Mouse (Mus musculus): Measurements from ENCODE around the gene Galk1. TPM values are rescaled to one million over a fixed set of nuclear protein-coding genes. Genes with fewer than 3 reads are reported as not detected.

The Galk1 gene
- polyA plus RNA-seq, 1 experiment from 2014 or later = 100 TPM

GRCm38 (mm10) chr11:115962651-115963412 is 49.7 kb downstream of the Galk1 start:
- no peak overlapping the region for H3K9ac ChIP-seq
- no peak overlapping the region for H3K27ac ChIP-seq
- ATAC-seq (ENCODE audit: low FRiP score, low read depth) = no peak
- H3K4me3 ChIP-seq = no peak overlapping the region
- no peak overlapping the region for H3K4me2 ChIP-seq (replicated peaks)
- peaks cover 86% of the 10 kb centered on the region for H3K36me3 ChIP-seq
- 92% methylated on average over 9 of the region's 9 CpGs for WGBS
- H3K9me3 ChIP-seq = no peaks in the 10 kb centered on the region
- peaks cover 2% of the 10 kb centered on the region; the same call in 1 of the 2 replicates for H3K4me1 ChIP-seq
- H3K27me3 ChIP-seq (replicated peaks) = no peaks in the 10 kb centered on the region

- Histone ChIP-seq H3K27me3 (replicated peaks) (no peaks in the 10 kb centered on the region), H3K27ac (no peak overlapping the region), H3K4me1 (peaks cover 34% of the 10 kb centered on the region), H3K36me3 (peaks cover 78% of the 10 kb centered on the region), H3K9ac (no peak overlapping the region), H3K4me2 (replicated peaks) (no peak overlapping the region), H3K9me3 (no peaks in the 10 kb centered on the region), H3K4me3 (no peak overlapping the region)
- 95% methylated on average over 9 of the region's 9 CpGs for WGBS
- ATAC-seq (ENCODE audit: low FRiP score, low read depth) = no peak
These were observed 53.5 kb downstream of the Galk1 start for GRCm38 (mm10) chr11:115959018-115959417.

Other genes with a start within 250 kb of the Galk1 start
- gene Tmem94, start 247.3 kb downstream of the Galk1 start, polyA plus RNA-seq (2016; fragmentation: Nextera tagmentation; extraction: Ambion mirVana) = 32.6 and 34.7 TPM in 2 replicates
- 14.4 and 16.7 TPM in 2 replicates for gene Caskin2, start 199.1 kb downstream of the Galk1 start, polyA plus RNA-seq (2016; fragmentation: Nextera tagmentation; extraction: Ambion mirVana)
- 26.4 and 30.7 TPM in 2 replicates for gene Tsen54, start 198.0 kb downstream of the Galk1 start, polyA plus RNA-seq (2016; fragmentation: Nextera tagmentation; extraction: Ambion mirVana)
- gene Llgl2, start 188.7 kb downstream of the Galk1 start, polyA plus RNA-seq (2016; fragmentation: Nextera tagmentation; extraction: Ambion mirVana) = 3.9 and 5.7 TPM in 2 replicates
- 0.11 and 0.19 TPM in 2 replicates for gene Myo15b, start 154.3 kb downstream of the Galk1 start, polyA plus RNA-seq (2016; fragmentation: Nextera tagmentation; extraction: Ambion mirVana)
- gene Smim5, start 112.8 kb downstream of the Galk1 start, polyA plus RNA-seq (2016; fragmentation: Nextera tagmentation; extraction: Ambion mirVana) = 1.8 and 2.7 TPM in 2 replicates
- gene Smim6, start 100.7 kb downstream of the Galk1 start, polyA plus RNA-seq (2016; fragmentation: Nextera tagmentation; extraction: Ambion mirVana) = 0.83 and 1.0 TPM in 2 replicates
- gene Sap30bp, start 79.4 kb downstream of the Galk1 start, polyA plus RNA-seq (2016; fragmentation: Nextera tagmentation; extraction: Ambion mirVana) = 53.7 and 54.8 TPM in 2 replicates
- 24.2 and 30.2 TPM in 2 replicates for gene Recql5, start 79.2 kb downstream of the Galk1 start, polyA plus RNA-seq (2016; fragmentation: Nextera tagmentation; extraction: Ambion mirVana)
- 0.99 and 1.4 TPM in 2 replicates for gene Itgb4, start 38.0 kb downstream of the Galk1 start, polyA plus RNA-seq (2016; fragmentation: Nextera tagmentation; extraction: Ambion mirVana)
- 2,060 and 2,115 TPM in 2 replicates for gene H3f3b, start 15.2 kb upstream of the Galk1 start, polyA plus RNA-seq (2016; fragmentation: Nextera tagmentation; extraction: Ambion mirVana)
- 47.9 and 48.6 TPM in 2 replicates for gene Unk, start 17.6 kb upstream of the Galk1 start, polyA plus RNA-seq (2016; fragmentation: Nextera tagmentation; extraction: Ambion mirVana)
- 1.3 and 1.7 TPM in 2 replicates for gene Unc13d, start 65.2 kb upstream of the Galk1 start, polyA plus RNA-seq (2016; fragmentation: Nextera tagmentation; extraction: Ambion mirVana)
- gene Wbp2, start 74.3 kb upstream of the Galk1 start, polyA plus RNA-seq (2016; fragmentation: Nextera tagmentation; extraction: Ambion mirVana) = 97.0 and 110 TPM in 2 replicates
- 3.7 and 5.0 TPM in 2 replicates for gene Trim47, start 114.5 kb upstream of the Galk1 start, polyA plus RNA-seq (2016; fragmentation: Nextera tagmentation; extraction: Ambion mirVana)
- 2.0 and 2.1 TPM in 2 replicates for gene Trim65, start 118.4 kb upstream of the Galk1 start, polyA plus RNA-seq (2016; fragmentation: Nextera tagmentation; extraction: Ambion mirVana)
- 83.7 and 85.5 TPM in 2 replicates for gene Mrpl38, start 126.1 kb upstream of the Galk1 start, polyA plus RNA-seq (2016; fragmentation: Nextera tagmentation; extraction: Ambion mirVana)
- 63.2 and 67.0 TPM in 2 replicates for gene Fbf1, start 155.4 kb upstream of the Galk1 start, polyA plus RNA-seq (2016; fragmentation: Nextera tagmentation; extraction: Ambion mirVana)
- 67.6 and 68.9 TPM in 2 replicates for gene Ten1, start 186.1 kb upstream of the Galk1 start, polyA plus RNA-seq (2016; fragmentation: Nextera tagmentation; extraction: Ambion mirVana)
- gene Acox1, start 186.3 kb upstream of the Galk1 start, polyA plus RNA-seq (2016; fragmentation: Nextera tagmentation; extraction: Ambion mirVana) = 42.2 and 44.0 TPM in 2 replicates
- 0.76 and 0.95 TPM in 2 replicates for gene Evpl, start 225.4 kb upstream of the Galk1 start, polyA plus RNA-seq (2016; fragmentation: Nextera tagmentation; extraction: Ambion mirVana)

Measured in neural tube, embryonic 12.5 days (tissue).